Mouse (Mus musculus) G1E (cell line): Measurements from ENCODE around the gene Rgs17.

Experiments used
- CTCF ChIP-seq: IDR thresholded peaks from 2 replicates; pipeline ENCODE4 v1.5.1; 2012; ENCODE audit warnings: low read depth, low read length, inconsistent platforms, mixed read lengths
- GATA1 ChIP-seq: IDR thresholded peaks from 2 replicates; pipeline ENCODE4 v1.6.1; 2012; ENCODE audit warnings: borderline replicate concordance, low read length, inconsistent platforms, mixed read lengths
- GATA2 ChIP-seq: IDR thresholded peaks from 2 replicates; pipeline ENCODE4 v1.6.1; 2012; ENCODE audit warnings: low read depth, low read length, inconsistent platforms, borderline replicate concordance
- POLR2AphosphoS5 ChIP-seq: IDR thresholded peaks from 2 replicates; pipeline ENCODE4 v1.6.1; 2012; ENCODE audit warnings: low read depth, low read length, inconsistent platforms; ENCODE audit not compliant: insufficient replicate concordance
- TAL1 ChIP-seq: conservative IDR thresholded peaks from 2 replicates; pipeline ENCODE4 v1.6.1; 2012; ENCODE audit warnings: low read depth, low read length, inconsistent platforms, mixed read lengths

DNA sequence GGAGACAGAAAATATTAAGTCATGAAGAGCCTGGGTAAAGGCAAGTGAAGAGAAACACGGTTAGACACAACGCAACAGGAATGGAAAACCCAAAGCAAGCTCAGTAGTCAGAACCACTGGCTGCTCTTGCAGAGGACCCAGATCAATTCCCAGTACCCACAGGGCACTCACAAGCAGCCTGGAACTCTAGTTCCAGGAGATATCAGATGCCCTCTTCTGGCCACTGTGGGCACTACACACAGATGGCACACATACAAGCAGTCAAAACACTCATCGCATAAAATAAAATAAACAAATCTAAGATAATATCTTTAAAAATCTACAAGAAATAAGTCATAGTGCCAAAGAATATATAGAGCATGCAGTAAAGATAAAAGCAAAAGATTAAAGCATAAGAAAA, 59.5 kb downstream of the Rgs17 start:
- TF ChIP-seq CTCF (no peak), GATA1 (no peak), POLR2AphosphoS5 (no peak), TAL1 (no peak), GATA2 (no peak)
